Mouse (Mus musculus): ENCODE data around the gene Cers6. TPM values are rescaled to one million over a fixed set of nuclear protein-coding genes. Genes with fewer than 3 reads are reported as not detected.

Gene Cers6
- polyA plus RNA-seq, 1 experiment from 2014 or later: 34.6 TPM

DNA sequence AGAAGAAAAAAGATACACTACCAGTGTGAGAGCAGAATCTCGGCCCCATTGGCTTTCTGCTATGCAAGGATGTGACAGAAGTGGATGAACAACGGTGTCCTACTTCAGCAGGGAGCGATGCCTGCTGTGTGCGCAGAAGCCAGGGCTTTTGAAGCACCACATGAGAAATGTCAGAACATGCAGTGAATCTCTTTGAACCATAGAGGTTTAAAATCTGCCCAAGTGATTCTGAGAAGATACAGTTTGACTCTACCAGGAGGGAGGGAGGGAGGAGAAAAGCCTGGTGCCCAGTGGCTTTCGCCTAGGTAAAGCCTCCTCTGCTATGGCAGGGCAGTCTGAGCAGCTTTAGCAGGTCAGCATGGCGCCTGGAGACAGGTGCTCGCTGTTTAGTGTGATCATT, 96.6 kb downstream of the Cers6 start:
- Histone ChIP-seq H3K9me3 (ENCODE audit: control insufficient read depth, low read length) (no peaks in the 10 kb centered on the region), H3K4me3 (ENCODE audit: low read depth, low read length) (no peak overlapping the region), H3K27me3 (ENCODE audit: control insufficient read depth, insufficient read depth, low read length) (no peaks in the 10 kb centered on the region), H3K9ac (ENCODE audit: low read length) (no peak overlapping the region), H3K27ac (ENCODE audit: low read depth, low read length) (no peak overlapping the region), H3K4me1 (replicated peaks; ENCODE audit: control insufficient read depth, insufficient read depth, low read length) (no peaks in the 10 kb centered on the region), H3K4me2 (ENCODE audit: low read depth, low read length, severe bottlenecking) (no peak overlapping the region), H3K36me3 (ENCODE audit: control insufficient read depth, insufficient read depth, low read length) (no peaks in the 10 kb centered on the region)
- WGBS: 84% methylated on average over 7 of the region's 7 CpGs
- ATAC-seq (replicated peaks; ENCODE audit: low FRiP score): no peak
- DNase-seq (ENCODE audit: low spot score): no peak

DNA sequence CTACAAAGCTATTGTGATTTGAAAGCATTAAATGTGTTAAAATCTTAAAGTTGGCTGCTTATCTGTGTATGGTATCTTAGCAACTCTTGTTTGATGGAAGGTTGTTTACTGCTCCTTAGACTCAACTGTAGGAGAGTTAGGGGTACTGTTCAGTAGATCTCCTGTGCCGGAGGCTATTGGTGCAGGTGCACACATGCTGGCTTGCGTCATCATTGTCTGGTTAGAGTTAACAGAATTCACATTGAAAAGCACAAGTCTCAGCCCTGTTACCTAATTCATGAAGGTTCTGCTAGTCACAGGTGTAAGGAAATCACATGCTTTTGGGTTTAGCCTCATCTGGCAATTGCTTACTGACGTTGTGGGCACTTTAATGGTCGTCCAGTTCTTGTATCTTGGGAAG, 98.3 kb downstream of the Cers6 start:
- 96% methylated on average over 4 of the region's 4 CpGs for WGBS
- no peaks in the 10 kb centered on the region for H3K36me3 ChIP-seq (ENCODE audit: control insufficient read depth, insufficient read depth, low read length)
- H3K4me1 ChIP-seq (replicated peaks; ENCODE audit: control insufficient read depth, insufficient read depth, low read length): no peaks in the 10 kb centered on the region
- H3K27ac ChIP-seq (ENCODE audit: low read depth, low read length): no peak overlapping the region
- ATAC-seq (replicated peaks; ENCODE audit: low FRiP score): no peak
- no peaks in the 10 kb centered on the region for H3K9me3 ChIP-seq (ENCODE audit: control insufficient read depth, low read length)
- no peak overlapping the region for H3K4me3 ChIP-seq (ENCODE audit: low read depth, low read length)
- H3K9ac ChIP-seq (ENCODE audit: low read length): no peak overlapping the region
- no peaks in the 10 kb centered on the region for H3K27me3 ChIP-seq (ENCODE audit: control insufficient read depth, insufficient read depth, low read length)
- no peak for DNase-seq (ENCODE audit: low spot score)
- no peak overlapping the region for H3K4me2 ChIP-seq (ENCODE audit: low read depth, low read length, severe bottlenecking)

DNA sequence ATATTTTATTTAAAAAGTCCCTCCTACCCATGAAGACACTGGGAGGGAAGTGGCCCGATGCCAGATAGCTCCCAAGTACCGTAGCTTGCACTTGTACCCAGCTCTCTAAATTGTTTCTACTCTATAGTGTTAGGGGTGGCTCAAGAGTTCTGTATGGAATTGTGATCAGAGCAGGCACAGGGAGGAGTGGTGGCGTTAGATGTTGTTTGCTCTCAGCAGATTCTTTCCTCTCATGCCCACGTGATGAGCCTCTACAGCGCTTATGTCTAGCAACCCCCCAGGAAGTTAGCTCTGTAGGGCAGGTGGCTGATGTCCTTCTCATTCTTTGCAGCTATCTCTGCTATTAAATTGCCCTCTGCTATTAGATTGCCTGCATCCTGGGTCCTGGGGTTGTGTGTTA, 98.8 kb downstream of the Cers6 start:
- no peaks in the 10 kb centered on the region for H3K9me3 ChIP-seq (ENCODE audit: control insufficient read depth, low read length)
- no peak overlapping the region for H3K9ac ChIP-seq (ENCODE audit: low read length)
- no peak overlapping the region for H3K27ac ChIP-seq (ENCODE audit: low read depth, low read length)
- H3K36me3 ChIP-seq (ENCODE audit: control insufficient read depth, insufficient read depth, low read length): no peaks in the 10 kb centered on the region
- 97% methylated on average over 5 of the region's 5 CpGs for WGBS
- H3K4me2 ChIP-seq (ENCODE audit: low read depth, low read length, severe bottlenecking): no peak overlapping the region
- no peak overlapping the region for H3K4me3 ChIP-seq (ENCODE audit: low read depth, low read length)
- no peaks in the 10 kb centered on the region for H3K4me1 ChIP-seq (replicated peaks; ENCODE audit: control insufficient read depth, insufficient read depth, low read length)
- no peaks in the 10 kb centered on the region for H3K27me3 ChIP-seq (ENCODE audit: control insufficient read depth, insufficient read depth, low read length)
- no peak for ATAC-seq (replicated peaks; ENCODE audit: low FRiP score)
- no peak for DNase-seq (ENCODE audit: low spot score)

DNA sequence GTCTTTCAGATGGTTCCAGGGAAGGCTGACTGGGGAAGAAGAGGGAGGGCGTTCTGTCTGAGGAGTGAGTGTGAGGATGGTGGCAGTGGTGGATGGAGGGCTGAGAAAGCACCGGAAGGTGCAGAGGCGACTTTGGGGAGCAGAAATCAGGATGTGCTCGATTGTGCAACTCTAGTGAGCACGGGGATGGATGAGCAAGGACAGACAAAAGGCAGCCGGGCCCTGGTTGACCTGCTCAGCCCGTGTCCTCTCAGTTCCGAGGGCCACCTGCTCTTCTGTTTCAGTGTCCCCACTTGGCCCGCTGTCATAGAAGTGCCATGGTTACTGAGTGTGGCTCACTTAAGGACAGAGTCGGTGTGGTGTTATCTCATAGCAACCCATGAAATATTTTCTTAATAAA, 99.4 kb downstream of the Cers6 start:
- H3K27ac ChIP-seq (ENCODE audit: low read depth, low read length): no peak overlapping the region
- no peak overlapping the region for H3K9ac ChIP-seq (ENCODE audit: low read length)
- ATAC-seq (replicated peaks; ENCODE audit: low FRiP score): no peak
- no peak for DNase-seq (ENCODE audit: low spot score)
- no peaks in the 10 kb centered on the region for H3K9me3 ChIP-seq (ENCODE audit: control insufficient read depth, low read length)
- H3K36me3 ChIP-seq (ENCODE audit: control insufficient read depth, insufficient read depth, low read length): no peaks in the 10 kb centered on the region
- H3K4me2 ChIP-seq (ENCODE audit: low read depth, low read length, severe bottlenecking): no peak overlapping the region
- no peaks in the 10 kb centered on the region for H3K27me3 ChIP-seq (ENCODE audit: control insufficient read depth, insufficient read depth, low read length)
- H3K4me1 ChIP-seq (replicated peaks; ENCODE audit: control insufficient read depth, insufficient read depth, low read length): no peaks in the 10 kb centered on the region
- WGBS: 96% methylated on average over 10 of the region's 10 CpGs
- H3K4me3 ChIP-seq (ENCODE audit: low read depth, low read length): no peak overlapping the region

DNA sequence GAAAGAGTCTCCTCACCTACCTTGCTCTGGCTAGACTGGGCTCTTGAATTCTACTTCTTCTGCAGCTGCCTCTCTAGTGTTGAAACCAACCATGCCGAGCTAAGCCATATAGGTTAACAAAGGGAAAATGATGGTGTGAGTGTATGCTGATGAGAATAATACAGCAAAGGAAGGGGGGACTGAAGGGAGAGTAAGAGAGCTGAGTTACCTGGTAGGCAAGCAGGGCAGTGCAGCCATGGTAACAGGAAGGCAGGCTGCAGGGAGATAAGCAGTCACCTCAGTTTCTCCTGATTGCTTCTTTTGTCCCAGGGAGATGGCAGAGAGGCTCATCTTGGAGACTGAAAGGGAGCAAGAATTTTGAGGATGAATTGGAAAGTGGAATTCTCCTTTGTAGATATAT, 105.1 kb downstream of the Cers6 start:
- Histone ChIP-seq H3K36me3 (ENCODE audit: control insufficient read depth, insufficient read depth, low read length) (no peaks in the 10 kb centered on the region), H3K27me3 (ENCODE audit: control insufficient read depth, insufficient read depth, low read length) (no peaks in the 10 kb centered on the region), H3K27ac (ENCODE audit: low read depth, low read length) (no peak overlapping the region), H3K9ac (ENCODE audit: low read length) (no peak overlapping the region), H3K4me3 (ENCODE audit: low read depth, low read length) (no peak overlapping the region), H3K4me2 (ENCODE audit: low read depth, low read length, severe bottlenecking) (no peak overlapping the region), H3K4me1 (replicated peaks; ENCODE audit: control insufficient read depth, insufficient read depth, low read length) (no peaks in the 10 kb centered on the region), H3K9me3 (ENCODE audit: control insufficient read depth, low read length) (peaks cover 6% of the 10 kb centered on the region; the same call in 1 of the 2 replicates)
- ATAC-seq (replicated peaks; ENCODE audit: low FRiP score): no peak
- WGBS: 59% methylated on average over 1 of the region's 1 CpGs
- DNase-seq (ENCODE audit: low spot score): no peak

DNA sequence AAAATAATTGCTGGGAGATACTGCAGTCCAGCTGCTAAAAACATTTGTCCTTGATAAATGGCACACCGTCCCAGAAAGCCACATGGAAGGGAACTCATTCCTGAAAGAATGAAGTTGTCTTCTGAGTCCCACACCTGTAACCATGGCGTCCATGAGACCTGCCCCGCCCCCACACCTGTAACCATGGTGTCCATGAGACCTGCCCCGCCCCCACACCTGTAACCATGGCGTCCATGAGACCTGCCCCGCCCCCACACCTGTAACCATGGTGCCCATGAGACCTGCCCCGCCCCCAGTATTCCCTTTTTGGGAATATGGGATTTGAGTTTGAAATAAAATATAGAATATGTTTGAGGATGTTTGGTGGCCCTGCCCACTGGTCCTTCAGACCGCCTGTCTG, 106.8 kb downstream of the Cers6 start:
- Histone ChIP-seq H3K4me3 (ENCODE audit: low read depth, low read length) (no peak overlapping the region), H3K4me1 (replicated peaks; ENCODE audit: control insufficient read depth, insufficient read depth, low read length) (no peaks in the 10 kb centered on the region), H3K36me3 (ENCODE audit: control insufficient read depth, insufficient read depth, low read length) (no peaks in the 10 kb centered on the region), H3K4me2 (ENCODE audit: low read depth, low read length, severe bottlenecking) (no peak overlapping the region), H3K9me3 (ENCODE audit: control insufficient read depth, low read length) (peaks cover 6% of the 10 kb centered on the region; the same call in 1 of the 2 replicates), H3K27ac (ENCODE audit: low read depth, low read length) (no peak overlapping the region), H3K27me3 (ENCODE audit: control insufficient read depth, insufficient read depth, low read length) (no peaks in the 10 kb centered on the region), H3K9ac (ENCODE audit: low read length) (no peak overlapping the region)
- no peak for ATAC-seq (replicated peaks; ENCODE audit: low FRiP score)
- 73% methylated on average over 8 of the region's 8 CpGs for WGBS
- no peak for DNase-seq (ENCODE audit: low spot score)

DNA sequence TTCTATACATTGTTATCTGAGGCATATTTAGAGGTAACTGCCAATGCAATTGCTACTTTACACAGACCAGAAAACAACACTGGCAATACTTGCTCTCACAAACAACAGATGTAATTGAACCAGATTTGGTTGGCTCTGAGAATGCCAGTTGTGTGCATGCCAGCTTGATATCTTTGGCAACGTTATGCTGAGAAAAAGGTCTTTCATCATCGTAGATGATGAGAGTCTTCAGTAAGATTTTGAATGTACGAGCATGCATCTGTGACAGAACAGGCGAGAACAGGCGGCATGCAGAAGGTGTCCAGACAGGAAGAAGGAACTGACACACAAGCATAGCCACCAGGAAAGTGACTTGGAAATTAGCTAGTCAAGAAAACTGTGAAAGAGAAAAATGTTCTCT, 110.6 kb downstream of the Cers6 start:
- no peaks in the 10 kb centered on the region for H3K27me3 ChIP-seq (ENCODE audit: control insufficient read depth, insufficient read depth, low read length)
- ATAC-seq (replicated peaks; ENCODE audit: low FRiP score): no peak
- H3K4me2 ChIP-seq (ENCODE audit: low read depth, low read length, severe bottlenecking): no peak overlapping the region
- 91% methylated on average over 5 of the region's 5 CpGs for WGBS
- H3K36me3 ChIP-seq (ENCODE audit: control insufficient read depth, insufficient read depth, low read length): no peaks in the 10 kb centered on the region
- no peak overlapping the region for H3K27ac ChIP-seq (ENCODE audit: low read depth, low read length)
- H3K9ac ChIP-seq (ENCODE audit: low read length): no peak overlapping the region
- H3K4me3 ChIP-seq (ENCODE audit: low read depth, low read length): no peak overlapping the region
- DNase-seq (ENCODE audit: low spot score): no peak
- H3K4me1 ChIP-seq (replicated peaks; ENCODE audit: control insufficient read depth, insufficient read depth, low read length): no peaks in the 10 kb centered on the region
- H3K9me3 ChIP-seq (ENCODE audit: control insufficient read depth, low read length): peaks cover 6% of the 10 kb centered on the region; the same call in 1 of the 2 replicates

DNA sequence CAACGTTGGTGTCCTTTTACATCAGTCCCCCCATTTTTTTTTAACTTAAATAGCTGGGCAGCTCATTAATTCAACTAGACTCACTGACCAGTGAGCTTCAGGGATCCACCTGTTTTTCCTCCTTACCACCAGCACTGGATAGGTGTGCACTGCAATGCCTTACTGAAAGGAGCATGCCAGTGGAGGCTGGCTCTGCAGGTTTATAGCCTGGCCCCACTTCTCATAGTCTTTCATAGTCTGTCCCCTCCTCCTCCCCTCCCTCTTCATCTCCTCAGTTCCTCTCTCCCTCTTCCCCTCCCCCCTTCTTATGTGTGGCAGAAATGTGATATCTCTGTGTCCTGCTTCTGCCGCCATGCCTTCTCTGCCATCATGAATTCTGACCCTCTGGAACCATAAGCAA, 112.5 kb downstream of the Cers6 start:
- Histone ChIP-seq H3K4me1 (replicated peaks; ENCODE audit: control insufficient read depth, insufficient read depth, low read length) (no peaks in the 10 kb centered on the region), H3K36me3 (ENCODE audit: control insufficient read depth, insufficient read depth, low read length) (no peaks in the 10 kb centered on the region), H3K4me3 (ENCODE audit: low read depth, low read length) (no peak overlapping the region), H3K9me3 (ENCODE audit: control insufficient read depth, low read length) (peaks cover 6% of the 10 kb centered on the region; the same call in 1 of the 2 replicates), H3K9ac (ENCODE audit: low read length) (no peak overlapping the region), H3K27me3 (ENCODE audit: control insufficient read depth, insufficient read depth, low read length) (no peaks in the 10 kb centered on the region), H3K27ac (ENCODE audit: low read depth, low read length) (no peak overlapping the region), H3K4me2 (ENCODE audit: low read depth, low read length, severe bottlenecking) (no peak overlapping the region)
- DNase-seq (ENCODE audit: low spot score) (no peak), ATAC-seq (replicated peaks; ENCODE audit: low FRiP score) (no peak)
- WGBS: 83% methylated on average over 2 of the region's 2 CpGs

DNA sequence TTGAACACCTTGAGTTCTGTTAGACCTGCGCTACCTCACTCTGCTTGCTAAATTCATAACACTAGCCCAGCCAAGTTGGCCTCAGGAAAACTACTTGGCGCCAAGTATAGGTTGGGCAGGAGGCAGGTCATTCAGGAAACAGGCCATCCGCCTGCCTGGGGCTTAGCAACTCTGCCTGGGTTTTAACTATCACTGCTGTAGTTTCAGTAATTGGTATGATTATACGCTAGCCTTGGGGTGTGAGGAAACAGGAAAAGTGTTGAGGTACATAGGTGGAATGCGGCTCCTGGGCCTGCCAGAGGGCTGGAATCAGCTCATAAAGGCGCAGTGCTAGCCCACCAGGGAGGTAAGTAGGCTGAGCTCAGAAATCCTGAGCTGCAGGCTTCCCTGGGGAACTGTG, 114.0 kb downstream of the Cers6 start:
- H3K4me2 ChIP-seq (ENCODE audit: low read depth, low read length, severe bottlenecking): no peak overlapping the region
- ATAC-seq (replicated peaks; ENCODE audit: low FRiP score): no peak
- peaks cover 2% of the 10 kb centered on the region; the same call in 1 of the 2 replicates for H3K9me3 ChIP-seq (ENCODE audit: control insufficient read depth, low read length)
- DNase-seq (ENCODE audit: low spot score): no peak
- no peak overlapping the region for H3K4me3 ChIP-seq (ENCODE audit: low read depth, low read length)
- H3K27me3 ChIP-seq (ENCODE audit: control insufficient read depth, insufficient read depth, low read length): no peaks in the 10 kb centered on the region
- WGBS: 88% methylated on average over 6 of the region's 6 CpGs
- no peaks in the 10 kb centered on the region for H3K36me3 ChIP-seq (ENCODE audit: control insufficient read depth, insufficient read depth, low read length)
- H3K4me1 ChIP-seq (replicated peaks; ENCODE audit: control insufficient read depth, insufficient read depth, low read length): no peaks in the 10 kb centered on the region
- H3K9ac ChIP-seq (ENCODE audit: low read length): no peak overlapping the region
- H3K27ac ChIP-seq (ENCODE audit: low read depth, low read length): no peak overlapping the region

All from forebrain, embryonic 11.5 days (tissue).